Mouse (Mus musculus) MEL (cell line): ENCODE data around the gene Pip4p1. TPM values are rescaled to one million over a fixed set of nuclear protein-coding genes. Genes with fewer than 3 reads are reported as not detected.
A peak's percentile ranks its signal among the peaks of the same experiment; 100 is the strongest.
"Not testable (repeated sequence)": the region's sequence is repeated elsewhere in the genome, so short reads cannot be mapped to it uniquely, and the experiment has no call there.

ENCODE experiments used
- DNase-seq: peaks from one replicate; pipeline ENCODE4 v3.0.0; 2011; ENCODE audit warnings: low read depth, low spot score
- H3K27ac ChIP-seq: 2 replicates; pipeline ENCODE4 v1.5.1; 2012; ENCODE audit warnings: low read depth, mild to moderate bottlenecking, control low read depth, low read length, moderate library complexity; ENCODE audit not compliant: control insufficient read depth
- H3K27me3 ChIP-seq, 2 experiments: fragments of 150-350 bp in 1 of 2; sonication (generic) in 1 of 2; 2 replicates each; pipeline ENCODE4 v1.6.1; 2012; ENCODE audit warnings: low read length in 2 of 2, mild to moderate bottlenecking in 2 of 2, improper control_type of control experiment in 1 of 2, moderate library complexity in 1 of 2; ENCODE audit not compliant: insufficient read depth in 2 of 2, control insufficient read depth in 1 of 2
- H3K36me3 ChIP-seq, 2 experiments: 2 replicates each; pipeline ENCODE4 v1.6.1; 2012 to 2014; ENCODE audit warnings: low read length in 2 of 2, improper control_type of control experiment in 1 of 2, inconsistent platforms in 1 of 2, mild to moderate bottlenecking in 1 of 2; ENCODE audit not compliant: insufficient read depth in 2 of 2, control insufficient read depth in 1 of 2
- H3K4me1 ChIP-seq, 2 experiments: fragments of 150-350 bp in 1 of 2; sonication (generic) in 1 of 2; 2 replicates each; pipeline ENCODE4 v1.6.1; 2012; ENCODE audit warnings: low read length in 2 of 2, improper control_type of control experiment in 1 of 2, mild to moderate bottlenecking in 1 of 2; ENCODE audit not compliant: insufficient read depth in 2 of 2, control insufficient read depth in 1 of 2
- H3K4me3 ChIP-seq, 2 experiments: fragments of 150-350 bp in 1 of 2; sonication (generic) in 1 of 2; 2 replicates each; pipeline ENCODE4 v1.5.1; 2012; ENCODE audit warnings: low read depth in 2 of 2, low read length in 2 of 2, mild to moderate bottlenecking in 2 of 2, moderate library complexity in 2 of 2, control low read depth in 1 of 2, improper control_type of control experiment in 1 of 2; ENCODE audit not compliant: control insufficient read depth in 1 of 2, insufficient read depth in 1 of 2
- H3K79me2 ChIP-seq: 2 replicates; pipeline ENCODE4 v1.6.1; 2012; ENCODE audit warnings: mild to moderate bottlenecking, low read length, moderate library complexity; ENCODE audit not compliant: control insufficient read depth, poor library complexity, insufficient read depth
- H3K9ac ChIP-seq: 2 replicates; pipeline ENCODE4 v1.6.1; 2012; ENCODE audit warnings: low read depth, mild to moderate bottlenecking, control low read depth, low read length, moderate library complexity; ENCODE audit not compliant: control insufficient read depth, poor library complexity, severe bottlenecking
- H3K9me3 ChIP-seq: fragments of 150-350 bp; sonication (generic); replicated peaks from 2 replicates; pipeline ENCODE4 v1.6.1; 2012; ENCODE audit warnings: mild to moderate bottlenecking, low read length, improper control_type of control experiment, moderate library complexity; ENCODE audit not compliant: insufficient read depth
- BHLHE40 ChIP-seq: IDR thresholded peaks from 2 replicates; pipeline ENCODE4 v1.6.1; 2012; ENCODE audit warnings: low read depth, mild to moderate bottlenecking, inconsistent platforms, low read length, improper control_type of control experiment, borderline replicate concordance
- CTCF ChIP-seq, 3 experiments: IDR thresholded peaks in 2 of 3; conservative IDR thresholded peaks in 1 of 3; 2 replicates each; pipeline ENCODE4 v1.5.1; 2011 to 2012; ENCODE audit warnings: low read length in 3 of 3, low read depth in 2 of 3, mild to moderate bottlenecking in 2 of 3, improper control_type of control experiment in 1 of 3, inconsistent platforms in 1 of 3, mixed read lengths in 1 of 3, moderate library complexity in 1 of 3; ENCODE audit not compliant: control insufficient read depth in 1 of 3, insufficient read depth in 1 of 3, poor library complexity in 1 of 3, severe bottlenecking in 1 of 3
- EP300 ChIP-seq, 2 experiments: IDR thresholded peaks; 2 replicates each; pipeline ENCODE4 v1.6.1; 2011; ENCODE audit warnings: improper control_type of control experiment in 2 of 2, low read length in 2 of 2, low read depth in 1 of 2, mild to moderate bottlenecking in 1 of 2
- HCFC1 ChIP-seq: IDR thresholded peaks from 2 replicates; pipeline ENCODE4 v1.6.1; 2012; ENCODE audit warnings: low read depth, mild to moderate bottlenecking, inconsistent platforms, low read length, improper control_type of control experiment, moderate library complexity
- KAT2A ChIP-seq: conservative IDR thresholded peaks from 2 replicates; pipeline ENCODE4 v1.6.1; 2012; ENCODE audit warnings: low read depth, low read length, improper control_type of control experiment, inconsistent platforms
- MAFK ChIP-seq: IDR thresholded peaks from 2 replicates; pipeline ENCODE4 v1.6.1; 2011; ENCODE audit warnings: low read depth, mild to moderate bottlenecking, low read length, improper control_type of control experiment, borderline replicate concordance
- MYB ChIP-seq: IDR thresholded peaks from 2 replicates; pipeline ENCODE4 v1.6.1; 2011; ENCODE audit warnings: mild to moderate bottlenecking, low read depth, low read length, improper control_type of control experiment
- SMC3 ChIP-seq: IDR thresholded peaks from 2 replicates; pipeline ENCODE4 v1.6.1; 2011; ENCODE audit warnings: low read depth, low read length, improper control_type of control experiment
- UBTF ChIP-seq: IDR thresholded peaks from 2 replicates; pipeline ENCODE4 v1.6.1; 2012; ENCODE audit warnings: low read depth, mild to moderate bottlenecking, inconsistent platforms, low read length, improper control_type of control experiment, moderate library complexity, borderline replicate concordance; ENCODE audit not compliant: insufficient read depth
- ZC3H11A ChIP-seq: IDR thresholded peaks from 2 replicates; pipeline ENCODE4 v1.6.1; 2012; ENCODE audit warnings: low read depth, mild to moderate bottlenecking, inconsistent platforms, low read length, improper control_type of control experiment
- ZMIZ1 ChIP-seq: IDR thresholded peaks from 2 replicates; pipeline ENCODE4 v1.6.1; 2012; ENCODE audit warnings: low read depth, mild to moderate bottlenecking, inconsistent platforms, low read length, improper control_type of control experiment, moderate library complexity
- polyA plus RNA-seq, 2 experiments: library from polyadenylated mRNA; stranded (reverse) in 1 of 2; unstranded in 1 of 2; fragments of >175 nt in 1 of 2; fragments of >200 nt in 1 of 2; gene quantifications; 2 replicates each; pipeline versions ENCODE4 v1.2.1 to v1.2.4; 2012; ENCODE audit warnings: low replicate concordance in 2 of 2, low read depth in 1 of 2; ENCODE audit not compliant: insufficient read length in 2 of 2, insufficient read depth in 1 of 2, missing spikeins in 1 of 2
- total RNA-seq: library from RNA; depleted of rRNA; stranded (reverse); fragments of 300-350 nt; gene quantifications from 2 replicates; pipeline ENCODE4 v1.2.3, GENCODE M21; 2012

Pip4p1 gene
- total and polyA plus RNA-seq, 3 experiments = 12.2 to 21.6 TPM; not detected in 1

DNA sequence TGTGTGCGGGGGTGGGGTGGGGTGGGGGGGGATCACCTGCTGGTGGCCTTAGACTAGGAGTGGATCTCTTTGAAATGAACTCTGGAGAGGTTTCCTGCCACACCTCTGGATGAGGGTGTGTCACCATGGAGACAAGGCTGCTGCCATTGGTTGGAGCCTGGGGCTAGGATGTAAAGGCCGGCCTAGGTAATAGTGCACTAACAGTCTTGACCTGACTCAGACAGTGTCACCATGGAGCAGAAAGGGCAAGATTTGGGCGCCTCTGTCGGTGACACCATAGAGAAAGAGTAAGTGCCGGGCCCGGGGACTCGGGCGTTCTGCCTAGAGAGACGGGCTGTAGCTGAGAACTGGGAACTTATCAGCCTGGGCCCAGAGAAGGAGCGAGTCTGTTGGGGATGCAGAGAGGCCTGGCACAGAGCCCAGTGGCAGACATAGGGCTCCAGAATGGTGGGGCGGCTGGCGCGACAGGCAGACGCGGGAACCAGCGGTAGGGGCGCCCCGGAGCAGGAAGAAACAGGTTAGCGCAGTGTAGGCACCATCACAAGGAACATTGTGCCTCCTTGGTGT is 25.4 kb upstream of the Pip4p1 start, which contains the start of gene Pnp2:
Pnp2 (plus strand) TSS at position 51 of the 567 bp plus-strand sequence.
- not testable (repeated sequence) for H3K36me3 ChIP-seq, H3K4me1 ChIP-seq, H3K9me3 ChIP-seq, H3K79me2 ChIP-seq, H3K27ac ChIP-seq, H3K27me3 ChIP-seq
- peak; percentile 16 for DNase-seq
- peak within 1 kb of the TSS; percentile 55 to 61 for H3K4me3 ChIP-seq
- H3K9ac ChIP-seq = peak within 1 kb of the TSS; percentile 14; the same call in 1 of the 2 replicates

DNA sequence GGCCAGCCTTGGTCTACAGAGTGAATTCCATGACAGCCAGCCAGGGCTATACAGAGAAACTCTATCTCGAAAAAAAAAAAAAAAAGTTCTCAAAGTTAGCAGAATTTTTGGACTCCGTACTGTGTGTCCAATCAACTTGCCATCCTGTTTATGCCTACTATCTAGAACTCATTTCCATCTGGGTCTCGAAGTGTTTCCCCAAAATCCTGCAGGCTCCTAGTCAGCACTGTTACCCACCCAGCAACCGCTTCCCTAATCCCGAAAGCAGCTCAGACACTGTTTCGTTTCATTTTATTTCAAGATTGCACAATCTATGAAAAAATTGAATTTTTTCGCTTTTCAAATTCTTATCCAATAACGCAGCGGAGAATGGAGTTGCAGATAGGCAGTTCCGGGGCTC is 24.8 kb upstream of the Pip4p1 start:
- Histone ChIP-seq H3K27ac (no peak overlapping the region), H3K9me3 (no peaks in the 10 kb centered on the region), H3K4me3 (no peak overlapping the region; a peak in 1 of 4 replicates), H3K27me3 (no peaks in the 10 kb centered on the region), H3K4me1 (0 out of 4 replicates have a peak, but pooled peaks cover 0 to 2% of the 10 kb centered on the region in 2 experiments), H3K79me2 (no peaks in the 10 kb centered on the region), H3K36me3 (peaks cover 0 to 2% of the 10 kb centered on the region in 2 experiments; a peak in 1 of 4 replicates), H3K9ac (no peak overlapping the region)
- peak; percentile 6 for DNase-seq
- TF ChIP-seq SMC3 = no peak
- TF ChIP-seq UBTF = no peak
- TF ChIP-seq EP300 (IDR thresholded peaks at IDR 0.05; ENCODE audit: low read depth in 1 of 2, low read length in 2 of 2) = no peak
- no peak for TF ChIP-seq ZC3H11A
- TF ChIP-seq KAT2A = no peak
- TF ChIP-seq ZMIZ1 = no peak
- TF ChIP-seq CTCF (IDR thresholded peaks at IDR 0.05 in 2 of 3, conservative IDR thresholded peaks at IDR 0.05 in 1 of 3; ENCODE audit: control insufficient read depth in 1 of 3, insufficient read depth in 1 of 3, low read depth in 2 of 3, low read length in 3 of 3, poor library complexity in 1 of 3, severe bottlenecking in 1 of 3) = no peak
- no peak for TF ChIP-seq MYB
- TF ChIP-seq BHLHE40 = no peak
- TF ChIP-seq HCFC1 = no peak
- no peak for TF ChIP-seq MAFK

DNA sequence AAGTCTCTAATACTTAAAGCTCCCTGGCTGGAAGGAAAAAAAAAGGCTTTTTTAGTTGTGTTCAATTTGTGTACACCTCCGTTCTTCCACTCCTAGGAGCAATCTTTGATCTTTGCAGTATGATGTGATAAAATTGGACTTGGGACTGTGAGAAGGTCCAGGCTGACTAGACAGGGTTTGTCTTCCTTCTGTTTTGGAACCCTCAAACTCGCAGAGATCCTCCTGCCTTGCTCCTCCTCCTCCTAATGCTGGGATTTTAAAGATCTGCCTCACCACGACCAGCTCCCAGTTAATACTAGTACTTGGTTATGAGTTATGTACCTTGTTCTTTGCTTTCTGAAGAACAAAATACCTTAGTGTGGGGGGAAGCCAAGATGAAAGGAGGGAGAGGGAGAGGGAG is 14.9 kb upstream of the Pip4p1 start:
- H3K4me1 ChIP-seq, H3K27me3 ChIP-seq, H3K9me3 ChIP-seq, H3K79me2 ChIP-seq, DNase-seq, H3K36me3 ChIP-seq: not testable (repeated sequence)
- Histone ChIP-seq H3K9ac (peak overlapping the region; percentile 61), H3K4me3 (peak overlapping the region; percentile 63 to 96; a peak in 3 of 4 replicates), H3K27ac (0 out of 2 replicates have a peak overlapping the region, but pooled peaks have one; percentile 24)

DNA sequence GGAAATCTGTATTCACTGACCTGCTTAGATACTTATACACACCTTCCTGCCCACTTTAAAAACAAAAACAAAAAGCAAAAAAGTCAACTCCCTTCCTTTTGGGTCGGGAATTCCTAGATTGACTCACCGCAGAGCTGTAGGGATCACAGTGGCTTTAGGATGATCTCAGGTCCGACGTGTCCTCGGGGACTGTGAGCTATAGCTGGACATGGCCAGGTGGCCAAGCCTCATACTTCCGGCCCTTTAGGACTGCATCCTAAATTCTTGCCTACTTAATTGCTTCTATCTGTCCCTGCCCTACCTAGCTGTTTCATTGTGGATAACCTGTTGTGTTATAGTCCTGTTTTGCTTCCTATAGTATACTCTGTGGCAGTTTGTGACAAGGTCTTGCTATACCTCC is 14.4 kb upstream of the Pip4p1 start:
- not testable (repeated sequence) for H3K79me2 ChIP-seq, H3K27me3 ChIP-seq, H3K36me3 ChIP-seq, H3K9me3 ChIP-seq, DNase-seq, H3K4me1 ChIP-seq
- peak overlapping the region; percentile 63 to 96 for H3K4me3 ChIP-seq
- peak overlapping the region; percentile 61 for H3K9ac ChIP-seq
- peak overlapping the region; percentile 91 for H3K27ac ChIP-seq
